Mouse (Mus musculus) G1E-ER4 (cell line): Measurements from ENCODE around the gene Casz1. TPM values are rescaled to one million over a fixed set of nuclear protein-coding genes. Genes with fewer than 3 reads are reported as not detected.

Source experiments
- GATA1 ChIP-seq: IDR thresholded peaks from one replicate; pipeline ENCODE4 v1.8.0; 2012; ENCODE audit warnings: low read length, inconsistent platforms
- polyA plus RNA-seq: library from polyadenylated mRNA; stranded (reverse); fragments of >175 nt; gene quantifications from 2 replicates; pipeline ENCODE4 v1.2.3, GENCODE M21; 2012

Gene Casz1
- polyA plus RNA-seq, 1 experiment: not detected

DNA sequence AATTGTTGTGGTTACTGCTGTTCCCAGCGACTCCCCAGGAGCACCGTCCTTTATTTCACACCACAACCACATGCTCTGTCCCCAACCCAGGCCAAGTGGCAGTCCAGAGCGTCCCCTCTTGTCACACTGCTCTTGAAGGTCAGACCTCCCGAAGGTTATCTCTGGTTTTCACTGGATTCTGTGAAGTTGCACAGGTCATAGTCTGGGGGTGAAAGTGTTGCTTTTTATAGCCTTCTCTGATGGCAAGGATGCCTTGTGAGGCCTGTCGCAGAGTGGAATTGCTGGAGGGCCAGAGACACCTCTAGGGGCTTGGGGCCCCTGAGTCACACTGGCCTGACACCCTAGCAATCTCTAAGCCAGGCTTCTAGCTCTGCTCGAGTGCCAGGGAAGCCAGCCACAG is 20.5 kb upstream of the Casz1 start:
- TF ChIP-seq GATA1: no peak

DNA sequence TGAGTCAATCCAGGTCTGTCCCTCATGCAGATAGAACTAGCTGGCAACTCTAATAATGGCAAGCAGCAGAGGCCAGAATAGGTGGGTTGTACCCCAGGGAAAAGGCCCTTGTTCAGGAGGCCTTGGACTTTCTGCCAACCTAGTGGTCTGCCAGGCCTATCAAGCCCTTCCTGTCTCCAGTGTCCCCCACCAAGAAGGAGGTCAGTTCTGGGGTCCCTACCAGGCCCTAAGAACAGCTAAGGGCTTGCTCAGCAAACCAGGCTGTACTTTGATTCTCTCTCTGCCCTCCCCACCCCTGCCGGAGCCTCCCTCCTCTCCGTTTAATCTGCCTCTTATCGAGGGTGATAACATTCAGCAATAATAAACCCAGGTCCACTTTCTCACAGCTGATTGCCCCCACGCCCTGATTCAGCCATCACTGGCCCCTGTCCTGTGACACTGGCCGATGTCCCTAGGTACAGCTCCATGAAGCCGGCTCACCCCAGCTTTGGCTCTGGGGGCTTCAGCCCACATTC is 19.1 kb upstream of the Casz1 start:
- TF ChIP-seq GATA1: no peak

DNA sequence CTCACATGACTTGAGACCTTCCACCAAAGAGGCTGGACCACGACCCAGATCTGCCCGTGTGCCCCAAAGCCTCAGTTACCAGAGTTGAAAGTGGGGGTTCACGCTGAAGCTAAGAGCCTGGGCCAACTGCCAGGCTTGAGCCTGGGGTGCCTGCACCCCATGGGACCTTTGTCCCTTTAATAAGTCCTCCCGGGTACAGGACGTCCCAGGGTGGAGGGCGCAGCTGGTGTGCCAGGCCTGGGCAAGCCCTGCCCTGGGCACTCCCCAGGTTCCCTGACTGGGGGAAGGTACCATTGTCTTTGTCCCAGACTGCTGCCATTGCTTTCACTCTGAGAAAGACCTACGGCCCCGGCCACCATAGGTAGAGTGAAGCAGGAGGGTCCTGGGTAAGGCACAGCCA is 18.2 kb upstream of the Casz1 start:
- TF ChIP-seq GATA1: no peak

DNA sequence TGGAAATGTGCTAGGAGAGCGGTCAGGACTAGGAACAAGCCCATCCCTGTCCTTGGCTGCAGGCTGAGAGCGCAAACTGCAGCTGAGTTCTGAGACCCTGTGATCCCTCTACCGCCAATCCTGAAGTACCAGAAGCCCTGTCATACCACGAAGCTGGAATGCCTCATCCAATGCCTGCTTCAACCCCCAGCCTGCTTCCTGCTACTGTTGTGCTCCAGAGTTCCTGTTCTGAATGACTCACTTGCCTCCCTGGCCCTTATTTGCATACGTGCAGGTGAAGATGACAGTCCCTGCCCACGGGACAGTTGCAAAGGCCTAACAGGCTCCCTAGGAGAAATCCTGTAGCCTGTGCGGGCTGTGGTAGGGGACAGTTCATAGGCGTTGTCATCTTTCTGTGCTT is 13.3 kb upstream of the Casz1 start:
- no peak for TF ChIP-seq GATA1

DNA sequence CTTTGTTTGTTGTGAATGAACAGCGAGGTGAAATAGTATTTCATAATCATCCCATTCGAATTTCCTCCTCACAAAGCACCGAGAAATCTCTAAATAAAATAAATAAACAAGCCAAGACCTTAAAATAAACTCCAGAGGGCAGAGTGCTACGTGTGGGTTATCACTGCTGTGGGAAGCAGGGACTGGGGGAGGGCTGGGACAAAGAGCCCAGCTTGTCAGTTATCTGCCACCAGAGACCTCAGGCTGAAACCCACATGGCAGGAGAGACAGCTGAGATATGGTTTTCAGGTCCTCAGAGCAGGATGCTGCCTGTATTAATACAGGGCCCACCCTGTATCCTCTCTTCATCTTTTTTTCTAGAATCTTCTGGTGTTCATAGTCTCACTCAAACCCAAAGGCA is 9.2 kb upstream of the Casz1 start:
- no peak for TF ChIP-seq GATA1

DNA sequence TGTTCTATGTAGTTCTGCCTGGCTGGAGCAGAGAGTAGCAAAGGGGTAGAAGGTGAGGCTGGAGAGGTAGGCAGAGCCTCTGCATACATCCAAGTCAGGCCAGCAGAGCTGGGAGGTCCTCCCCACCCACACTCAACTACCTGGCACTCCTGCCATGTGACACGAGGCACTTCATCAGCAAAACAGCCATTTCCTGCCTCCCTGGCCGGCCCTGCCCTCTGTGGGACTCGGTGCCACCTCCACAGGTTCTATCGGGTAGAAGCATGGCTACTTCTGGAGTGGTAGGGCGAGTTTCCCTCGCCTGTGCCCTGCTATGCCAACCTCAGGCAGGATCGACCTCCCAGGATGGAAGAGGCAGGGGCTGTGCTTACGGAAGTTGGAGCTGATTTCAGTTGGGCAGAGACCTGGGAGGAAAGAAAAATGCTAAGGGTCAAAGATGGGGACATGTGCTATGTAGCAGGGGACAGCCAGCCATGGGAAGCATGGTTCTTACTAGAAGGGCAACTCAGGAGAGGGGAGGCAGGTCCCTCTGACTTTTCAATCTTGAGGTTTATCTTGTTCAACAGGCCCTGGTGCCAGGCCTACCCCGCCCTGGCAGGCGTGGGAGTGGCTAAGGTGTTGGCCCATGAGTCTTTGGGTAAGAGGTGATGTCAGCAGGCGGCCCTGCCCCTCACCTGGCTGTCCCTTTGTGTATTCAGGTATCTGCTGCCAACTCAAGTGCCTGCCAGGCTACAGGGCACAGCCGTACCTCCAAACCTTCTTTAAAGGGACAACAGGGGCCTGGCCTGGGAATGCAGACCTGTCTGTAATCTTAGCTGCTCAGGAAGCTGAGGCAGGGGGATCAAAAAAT is 6.5 kb upstream of the Casz1 start:
- no peak for TF ChIP-seq GATA1

DNA sequence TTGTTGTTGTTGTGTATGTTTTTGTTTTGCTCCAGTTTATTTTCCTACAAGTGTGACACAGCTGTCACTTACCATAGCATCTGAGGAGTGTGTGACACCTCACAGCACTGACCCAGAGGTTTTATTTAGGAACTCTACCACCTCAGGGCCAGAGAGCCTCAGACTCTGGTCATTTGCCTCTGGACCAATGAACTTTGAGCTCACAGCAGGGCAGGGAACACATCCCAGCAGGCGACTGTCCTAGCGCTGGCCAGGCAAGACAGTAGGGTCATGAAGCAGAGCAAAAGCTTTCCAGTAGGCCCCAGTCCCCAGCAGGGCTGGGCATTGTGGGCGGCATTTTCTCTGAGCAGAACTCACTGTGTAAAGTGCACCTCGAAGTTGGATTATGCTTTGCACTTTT is 1.2 kb upstream of the Casz1 start:
- TF ChIP-seq GATA1: no peak

DNA sequence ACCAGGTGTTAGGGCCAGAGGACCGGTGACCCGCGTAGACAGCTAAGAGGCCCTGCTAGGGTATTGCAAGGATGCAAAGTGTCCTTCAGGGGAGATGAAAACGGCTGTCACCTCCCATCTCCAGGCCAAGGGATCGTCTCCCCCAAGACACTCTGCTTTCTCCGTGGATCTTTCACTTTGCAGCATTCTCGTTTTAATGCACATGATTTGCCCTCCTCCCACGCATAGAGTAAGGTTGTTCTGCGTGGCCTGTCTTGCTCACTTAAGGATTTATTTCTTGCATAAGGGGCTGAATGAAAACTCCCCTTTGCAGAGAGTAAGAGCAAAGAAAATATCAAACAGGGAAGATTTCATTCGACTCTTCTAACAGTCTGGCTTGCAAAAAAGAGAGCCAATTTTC is 593 bp upstream of the Casz1 start:
- no peak for TF ChIP-seq GATA1

DNA sequence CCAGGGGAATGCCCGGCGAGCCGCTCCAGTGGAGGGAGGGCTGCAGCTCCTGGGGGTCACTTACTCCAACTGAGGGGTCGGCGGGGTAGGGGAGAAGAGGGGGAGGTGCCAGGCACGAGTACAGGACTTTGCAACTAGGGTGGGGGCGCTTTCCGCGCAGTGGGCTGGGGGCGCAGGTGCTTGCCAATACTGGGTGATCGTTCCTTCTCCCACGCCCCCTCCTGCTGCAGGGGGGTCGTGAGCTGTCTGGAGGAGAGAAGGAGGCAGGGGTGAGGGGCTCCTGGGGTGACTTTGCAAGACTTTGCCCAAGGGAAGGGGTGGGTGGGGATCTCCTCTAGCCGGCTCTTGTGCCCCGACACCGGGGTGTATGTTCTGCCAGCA is 541 bp downstream of the Casz1 start:
- TF ChIP-seq GATA1: no peak

DNA sequence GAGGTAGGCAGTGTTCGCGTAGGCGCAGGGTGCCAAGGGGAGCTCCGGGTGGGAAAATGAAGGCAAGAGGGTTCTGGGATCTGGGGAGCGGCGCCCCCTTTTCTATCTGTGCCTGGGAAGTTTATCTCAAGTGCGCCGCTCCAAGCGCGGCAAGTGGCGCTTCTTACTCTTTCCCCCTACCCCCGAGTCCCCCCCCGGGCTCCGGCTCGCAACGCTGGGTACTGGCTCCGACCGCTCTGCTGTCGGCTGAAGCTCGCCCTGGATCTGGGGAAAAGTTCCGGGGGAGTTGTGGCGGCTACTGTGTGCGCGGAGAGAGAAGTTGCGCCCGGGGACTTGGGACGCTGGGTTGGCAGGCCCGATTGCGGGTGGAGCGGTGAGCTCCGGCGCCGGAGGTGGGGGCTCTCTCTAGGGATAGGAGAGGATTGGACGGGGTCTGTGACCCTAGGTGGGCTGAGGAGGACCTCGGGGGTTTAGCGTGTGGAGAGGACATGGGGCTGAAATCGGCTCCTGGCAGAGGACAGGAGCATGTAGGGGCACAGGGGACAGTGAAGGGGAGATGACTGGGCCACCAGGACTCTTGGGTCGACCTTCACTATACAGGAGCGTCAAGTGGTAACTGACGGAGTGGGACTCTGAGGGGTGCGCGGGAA is 1.1 kb downstream of the Casz1 start:
- TF ChIP-seq GATA1: no peak

DNA sequence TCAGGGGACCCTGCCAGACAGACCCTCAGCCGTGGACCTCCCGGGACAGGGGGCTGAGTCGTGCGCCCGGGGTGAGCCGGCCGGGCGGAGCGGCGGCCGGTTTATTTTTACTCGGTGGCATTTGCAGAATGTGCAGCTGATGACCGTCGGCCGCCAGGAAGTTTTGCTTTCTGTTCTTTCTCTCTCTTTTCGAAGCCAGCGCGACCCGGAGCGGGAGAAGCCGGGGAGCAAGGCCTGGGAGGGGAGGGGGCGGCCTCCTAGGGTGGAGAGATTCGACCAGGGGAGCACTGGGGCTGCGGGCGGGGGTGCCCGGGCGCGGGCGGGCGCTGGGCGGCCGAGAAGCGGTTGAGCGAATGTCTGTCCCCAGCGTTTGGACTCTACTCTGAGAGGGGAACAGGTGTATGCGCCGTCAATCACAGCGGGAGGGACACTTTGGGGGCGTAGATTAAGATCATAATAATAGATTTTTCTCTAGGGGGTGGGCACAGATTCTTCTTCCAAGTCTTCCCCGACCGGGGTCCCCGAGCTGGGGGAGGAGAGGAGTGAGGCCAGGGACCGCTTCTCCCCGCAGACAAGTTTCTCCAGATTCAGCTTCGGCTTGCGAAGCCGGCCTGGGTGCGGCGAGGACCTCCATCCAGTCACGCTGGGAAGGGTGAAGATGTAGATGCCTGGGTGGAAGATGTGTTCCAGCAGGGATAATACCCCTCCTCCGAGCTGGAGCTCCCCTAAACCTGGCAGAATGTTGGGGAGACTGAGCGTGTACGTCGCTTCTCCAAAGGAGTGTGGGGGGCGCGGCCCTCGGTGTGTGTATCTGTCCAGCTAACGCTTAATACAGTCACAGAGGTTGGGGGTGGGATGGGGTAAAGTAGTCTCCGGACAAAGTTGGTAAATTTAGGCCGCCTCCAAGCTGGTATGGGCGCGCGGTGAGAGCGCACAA is 1.9 kb downstream of the Casz1 start:
- no peak for TF ChIP-seq GATA1

DNA sequence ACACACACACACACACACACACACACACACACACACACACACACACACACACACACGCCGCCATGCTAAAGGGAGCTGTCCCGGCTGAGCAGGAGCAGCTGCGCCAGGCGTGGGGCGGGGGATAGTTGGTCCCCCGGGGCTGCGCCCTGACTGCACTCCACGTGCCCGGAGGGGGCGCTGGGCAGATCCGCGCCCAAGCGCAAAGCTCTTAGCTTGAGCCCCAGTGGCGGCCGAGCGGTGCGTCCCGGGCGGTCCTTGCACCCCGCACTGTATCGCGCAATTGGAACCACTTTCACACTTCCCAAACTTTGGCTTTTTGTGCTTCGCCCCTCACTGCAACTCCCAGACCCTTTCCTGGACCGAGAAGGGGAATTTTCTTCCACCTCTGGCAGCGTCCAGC is 2.6 kb downstream of the Casz1 start:
- TF ChIP-seq GATA1: no peak

DNA sequence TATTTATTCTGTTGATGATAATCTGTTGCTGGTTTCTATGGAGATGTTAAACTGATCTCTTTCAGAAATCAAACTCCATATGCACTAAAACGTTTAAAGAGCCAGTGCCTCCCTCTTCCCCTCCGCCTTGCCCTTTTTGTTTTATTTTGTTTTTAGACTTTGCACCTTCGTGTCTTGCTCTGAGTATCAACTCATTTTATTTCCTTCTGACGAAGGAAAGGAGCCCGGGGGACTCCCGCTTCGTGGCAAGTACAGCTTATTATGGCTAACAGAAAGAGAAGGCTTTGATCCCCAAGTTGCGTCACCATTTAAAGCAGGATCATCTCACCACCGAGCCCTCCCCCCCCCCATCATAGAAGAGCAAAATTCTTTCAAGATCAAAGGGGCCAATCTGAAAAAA is 3.2 kb downstream of the Casz1 start:
- no peak for TF ChIP-seq GATA1

DNA sequence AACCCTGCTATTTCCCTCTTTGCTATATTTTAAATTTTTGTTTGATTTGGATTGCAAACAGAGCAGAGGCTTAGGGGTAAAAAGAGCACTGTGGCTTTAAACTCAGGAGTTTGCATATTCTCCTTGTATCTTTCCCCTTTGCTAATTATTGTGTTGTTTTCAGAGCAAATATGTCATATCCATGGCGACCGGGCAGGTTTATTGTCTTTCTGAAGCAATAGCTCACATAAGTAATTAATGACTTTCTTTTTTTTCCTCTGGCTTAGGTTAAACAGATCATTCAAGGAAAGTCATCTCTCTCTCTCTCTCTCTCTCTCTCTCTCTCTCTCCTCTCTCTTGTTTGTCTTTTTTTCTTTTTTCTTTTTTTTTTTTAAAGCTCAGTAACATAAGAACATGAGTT is 4.6 kb downstream of the Casz1 start:
- no peak for TF ChIP-seq GATA1

DNA sequence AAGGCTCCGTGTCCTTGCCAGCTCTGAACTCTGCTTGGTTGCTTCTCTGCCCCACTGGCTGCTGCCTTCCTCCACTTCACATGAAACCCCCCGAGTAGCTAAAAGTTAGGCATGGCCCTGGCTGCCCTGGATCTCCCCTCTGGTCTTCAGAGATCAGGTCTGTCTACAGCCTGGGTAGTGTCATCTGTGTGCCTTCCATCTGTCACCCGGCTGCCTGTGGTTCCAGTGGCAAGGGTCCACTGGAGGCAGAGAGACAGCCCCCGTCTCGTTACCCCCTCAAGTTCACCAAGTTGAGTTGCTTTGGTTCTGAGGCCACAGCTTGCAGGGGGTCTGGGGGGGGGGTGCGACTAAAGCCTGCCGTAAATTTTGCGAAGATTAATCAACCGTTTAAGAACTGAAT is 6.5 kb downstream of the Casz1 start:
- TF ChIP-seq GATA1: no peak

DNA sequence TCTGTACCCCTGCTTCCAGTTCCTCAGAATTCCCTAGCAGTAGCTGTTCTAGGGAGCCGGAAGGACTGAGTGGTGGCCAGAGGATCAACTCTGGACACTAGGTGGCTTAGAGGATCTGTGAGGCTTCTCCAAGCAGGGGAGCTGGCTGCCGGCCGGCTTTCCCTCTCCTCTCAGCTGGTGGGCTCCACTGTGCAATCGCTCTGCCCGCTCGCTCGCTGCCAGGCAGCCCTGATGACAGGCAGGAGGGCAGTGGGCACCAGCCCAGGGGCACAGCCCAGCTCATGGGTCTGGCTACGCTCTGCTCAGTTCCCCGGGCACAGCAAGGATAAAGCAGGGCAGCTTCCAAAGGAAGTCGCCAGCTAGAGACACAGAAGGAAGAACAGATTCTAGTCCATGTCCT is 7.7 kb downstream of the Casz1 start:
- TF ChIP-seq GATA1: no peak

DNA sequence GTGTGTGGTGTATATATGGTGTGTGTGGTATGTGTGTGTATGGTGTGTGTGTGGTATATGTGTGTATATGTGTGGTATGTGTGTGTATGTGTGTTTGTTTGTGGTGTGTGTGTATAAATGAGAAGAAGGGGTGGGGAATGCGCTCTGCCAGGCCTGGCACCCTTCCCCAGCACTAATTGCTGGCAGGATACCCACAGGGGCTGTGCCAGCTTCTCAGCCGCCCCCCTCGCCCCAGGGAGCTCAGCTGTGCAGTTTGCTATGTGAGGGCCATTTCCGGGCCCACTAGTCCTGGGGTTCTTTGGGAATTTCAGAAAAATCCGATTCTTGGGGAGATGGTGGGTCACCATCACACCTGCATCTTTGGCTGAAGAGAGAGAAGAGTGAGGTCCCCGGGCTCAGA is 9.0 kb downstream of the Casz1 start:
- no peak for TF ChIP-seq GATA1
